Mouse (Mus musculus) NIH3T3 (cell line): Measurements from ENCODE around the gene Fam124a.
"Not testable (repeated sequence)": the region's sequence is repeated elsewhere in the genome, so short reads cannot be mapped to it uniquely, and the experiment has no call there.

Source experiments
- DNase-seq: peaks from one replicate; pipeline ENCODE4 v3.0.0-alpha.2; 2012; ENCODE audit warnings: low read depth

Fam124a gene

GRCm38 (mm10) chr14:62575862-62576261 is 20.3 kb downstream of the Fam124a start:
- no peak for DNase-seq

GRCm38 (mm10) chr14:62580945-62581344 is 25.4 kb downstream of the Fam124a start:
- no peak for DNase-seq

- DNase-seq = no peak
These were observed 26.2 kb downstream of the Fam124a start for GRCm38 (mm10) chr14:62581768-62582167.

- no peak for DNase-seq
These were observed 29.1 kb downstream of the Fam124a start for GRCm38 (mm10) chr14:62584637-62585036.

- DNase-seq = no peak
These were observed 29.8 kb downstream of the Fam124a start for GRCm38 (mm10) chr14:62585338-62585737.

GRCm38 (mm10) chr14:62600109-62600522 is 44.6 kb downstream of the Fam124a start:
- DNase-seq = no peak

GRCm38 (mm10) chr14:62602271-62602670 is 46.7 kb downstream of the Fam124a start:
- DNase-seq = no peak

- no peak for DNase-seq
These were observed 47.3 kb downstream of the Fam124a start for GRCm38 (mm10) chr14:62602869-62603268.

GRCm38 (mm10) chr14:62607791-62608196 is 52.3 kb downstream of the Fam124a start:
- no peak for DNase-seq

GRCm38 (mm10) chr14:62609904-62610303 is 54.4 kb downstream of the Fam124a start:
- DNase-seq = peak; percentile 57

- no peak for DNase-seq
These were observed 66.9 kb downstream of the Fam124a start for GRCm38 (mm10) chr14:62622393-62622792.

GRCm38 (mm10) chr14:62627951-62628350 is 72.4 kb downstream of the Fam124a start:
- DNase-seq = no peak

- peak; percentile 63 for DNase-seq
These were observed 82.2 kb downstream of the Fam124a start for GRCm38 (mm10) chr14:62637436-62638344.

- DNase-seq = no peak
These were observed 82.8 kb downstream of the Fam124a start for GRCm38 (mm10) chr14:62638345-62638702.

- peak; percentile 29 for DNase-seq
These were observed 83.6 kb downstream of the Fam124a start for GRCm38 (mm10) chr14:62639111-62639510.

GRCm38 (mm10) chr14:62639551-62639950 is 84.0 kb downstream of the Fam124a start:
- no peak for DNase-seq

- DNase-seq = no peak
These were observed 84.9 kb downstream of the Fam124a start for GRCm38 (mm10) chr14:62640396-62640795.

GRCm38 (mm10) chr14:62642368-62642767 is 86.8 kb downstream of the Fam124a start:
- DNase-seq = not testable (repeated sequence)

GRCm38 (mm10) chr14:62648405-62648804 is 92.9 kb downstream of the Fam124a start:
- peak; percentile 41 for DNase-seq

- DNase-seq = no peak
These were observed 94.8 kb downstream of the Fam124a start for GRCm38 (mm10) chr14:62650376-62650775.

GRCm38 (mm10) chr14:62651771-62652170 is 96.2 kb downstream of the Fam124a start:
- DNase-seq = no peak

- no peak for DNase-seq
These were observed 100.5 kb downstream of the Fam124a start for GRCm38 (mm10) chr14:62655996-62656395.

GRCm38 (mm10) chr14:62657469-62657868 is 101.9 kb downstream of the Fam124a start:
- no peak for DNase-seq
